Mouse (Mus musculus): ENCODE measurements around the gene Olfr1423. TPM values are rescaled to one million over a fixed set of nuclear protein-coding genes. Genes with fewer than 3 reads are reported as not detected.

The Olfr1423 gene
- polyA plus RNA-seq, 1 experiment from 2014 or later = not detected

DNA sequence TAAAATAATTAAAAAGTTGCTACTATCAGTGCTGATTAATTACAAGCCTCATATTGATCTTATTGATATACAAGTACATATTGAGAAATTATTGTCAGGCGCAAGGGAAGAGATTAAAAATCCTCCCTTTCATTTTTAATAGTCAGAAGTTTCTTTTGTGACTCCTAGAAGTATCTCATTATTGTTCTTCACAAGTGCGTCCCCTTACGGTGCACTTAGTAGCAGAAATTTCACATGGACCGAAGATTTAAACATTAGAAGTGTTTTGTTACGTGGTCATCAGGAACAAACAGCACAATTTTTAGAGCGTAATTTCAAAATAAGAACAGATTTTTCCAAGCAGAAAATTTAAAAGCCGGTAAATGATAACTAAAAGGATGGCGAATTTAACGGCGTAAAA lies 28.5 kb downstream of the Olfr1423 start:
- peaks cover 4% of the 10 kb centered on the region; the same call in 1 of the 2 replicates for H3K4me1 ChIP-seq (replicated peaks)
- no peaks in the 10 kb centered on the region for H3K36me3 ChIP-seq
- under 1% methylated on average over 10 of the region's 10 CpGs for WGBS
- peak overlapping the region; percentile 62 for H3K4me3 ChIP-seq (replicated peaks)
- H3K9me3 ChIP-seq = no peaks in the 10 kb centered on the region
- no peak overlapping the region for H3K27ac ChIP-seq
- peak overlapping the region; percentile 63 for H3K4me2 ChIP-seq (replicated peaks)
- no peak for ATAC-seq
- H3K9ac ChIP-seq (replicated peaks) = no peak overlapping the region; the same call in 1 of the 2 replicates
- no peaks in the 10 kb centered on the region for H3K27me3 ChIP-seq

GRCm38 (mm10) chr19:12011560-12012556 lies 29.3 kb downstream of the Olfr1423 start:
- peak overlapping the region; percentile 62 for H3K4me3 ChIP-seq (replicated peaks)
- H3K36me3 ChIP-seq = no peaks in the 10 kb centered on the region
- H3K4me2 ChIP-seq (replicated peaks) = peak overlapping the region; percentile 63
- ATAC-seq = peak; percentile 80
- no peaks in the 10 kb centered on the region for H3K27me3 ChIP-seq
- WGBS = under 1% methylated on average over 49 of the region's 49 CpGs
- no peaks in the 10 kb centered on the region for H3K9me3 ChIP-seq
- H3K9ac ChIP-seq (replicated peaks) = no peak overlapping the region
- peaks cover 12% of the 10 kb centered on the region for H3K4me1 ChIP-seq (replicated peaks)
- peak overlapping the region; percentile 75 for H3K27ac ChIP-seq

DNA sequence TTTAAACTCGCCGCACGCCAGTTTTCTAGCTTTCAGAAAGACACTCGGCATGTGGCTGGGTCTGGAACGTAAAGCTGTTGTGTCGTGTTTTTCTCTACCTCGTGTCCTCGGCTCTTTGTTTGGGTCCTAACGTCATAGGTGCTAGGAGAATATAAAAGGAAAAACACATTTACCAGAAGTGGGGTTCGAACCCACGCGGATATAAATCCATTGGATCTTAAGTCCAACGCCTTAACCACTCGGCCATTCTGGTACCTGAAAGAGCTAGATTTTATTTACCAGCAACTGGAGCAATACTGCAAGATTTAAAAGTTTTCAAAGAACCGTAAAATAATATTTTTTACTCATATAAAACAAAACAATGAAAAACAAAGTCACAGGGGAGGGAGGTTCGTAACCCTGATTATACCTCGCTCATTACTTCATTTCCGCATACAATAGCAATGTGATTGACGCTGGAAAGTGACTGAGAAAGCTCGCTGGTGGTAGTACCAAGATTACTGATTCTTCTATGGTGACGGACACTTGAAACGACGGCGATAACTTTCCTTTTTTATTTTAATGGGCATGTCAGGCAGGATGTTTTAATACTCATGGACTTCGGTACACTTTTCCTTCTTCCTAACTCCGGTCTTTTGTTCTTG lies 30.1 kb downstream of the Olfr1423 start:
- Histone ChIP-seq H3K27ac (peak overlapping the region; percentile 94), H3K4me2 (replicated peaks) (peak overlapping the region; percentile 63), H3K4me3 (replicated peaks) (peak overlapping the region; percentile 62), H3K36me3 (no peaks in the 10 kb centered on the region), H3K4me1 (replicated peaks) (peaks cover 20% of the 10 kb centered on the region), H3K9me3 (no peaks in the 10 kb centered on the region), H3K27me3 (no peaks in the 10 kb centered on the region), H3K9ac (replicated peaks) (peak overlapping the region; percentile 74)
- WGBS = under 1% methylated on average over 26 of the region's 26 CpGs
- ATAC-seq = peak; percentile 29

- H3K4me2 ChIP-seq (replicated peaks) = peak overlapping the region; percentile 63
- H3K27me3 ChIP-seq = no peaks in the 10 kb centered on the region
- H3K4me1 ChIP-seq (replicated peaks) = peaks cover 20% of the 10 kb centered on the region
- H3K36me3 ChIP-seq = no peaks in the 10 kb centered on the region
- H3K27ac ChIP-seq = peak overlapping the region; percentile 94
- peak overlapping the region; percentile 62 for H3K4me3 ChIP-seq (replicated peaks)
- peak; percentile 55 for ATAC-seq
- peak overlapping the region; percentile 74 for H3K9ac ChIP-seq (replicated peaks)
- H3K9me3 ChIP-seq = no peaks in the 10 kb centered on the region
- under 1% methylated on average over 24 of the region's 24 CpGs for WGBS
These were observed 30.8 kb downstream of the Olfr1423 start for GRCm38 (mm10) chr19:12010281-12010771.

GRCm38 (mm10) chr19:12009501-12010280 lies 31.4 kb downstream of the Olfr1423 start:
- no peaks in the 10 kb centered on the region for H3K9me3 ChIP-seq
- no peaks in the 10 kb centered on the region for H3K36me3 ChIP-seq
- peak; percentile 2; the same call in 1 of the 2 replicates for ATAC-seq

GRCm38 (mm10) chr19:12008410-12009380 lies 32.4 kb downstream of the Olfr1423 start:
- Histone ChIP-seq H3K4me3 (replicated peaks) (no peak overlapping the region; the same call in 1 of the 2 replicates), H3K9ac (replicated peaks) (no peak overlapping the region), H3K27ac (no peak overlapping the region), H3K9me3 (no peaks in the 10 kb centered on the region), H3K36me3 (no peaks in the 10 kb centered on the region), H3K4me2 (replicated peaks) (no peak overlapping the region), H3K4me1 (replicated peaks) (peaks cover 27% of the 10 kb centered on the region), H3K27me3 (no peaks in the 10 kb centered on the region)
- WGBS = 18% methylated on average over 17 of the region's 17 CpGs
- no peak for ATAC-seq

More at GRCm38 (mm10) chr19:12009501-12010280, 31.4 kb downstream of the Olfr1423 start:
- WGBS = under 1% methylated on average over 24 of the region's 24 CpGs
- peak overlapping the region; percentile 94 for H3K27ac ChIP-seq
- peak overlapping the region; percentile 74 for H3K9ac ChIP-seq (replicated peaks)
- no peaks in the 10 kb centered on the region for H3K27me3 ChIP-seq
- peak overlapping the region; percentile 62 for H3K4me3 ChIP-seq (replicated peaks)
- peaks cover 23% of the 10 kb centered on the region for H3K4me1 ChIP-seq (replicated peaks)
- peak overlapping the region; percentile 63 for H3K4me2 ChIP-seq (replicated peaks)

GRCm38 (mm10) chr19:12007105-12007931 lies 33.8 kb downstream of the Olfr1423 start:
- Histone ChIP-seq H3K9me3 (no peaks in the 10 kb centered on the region), H3K4me1 (replicated peaks) (peaks cover 23% of the 10 kb centered on the region), H3K4me2 (replicated peaks) (peak overlapping the region; percentile 67), H3K36me3 (no peaks in the 10 kb centered on the region), H3K9ac (replicated peaks) (no peak overlapping the region), H3K27ac (no peak overlapping the region; the same call in 1 of the 2 replicates), H3K4me3 (replicated peaks) (peak overlapping the region; percentile 59), H3K27me3 (no peaks in the 10 kb centered on the region)
- ATAC-seq = no peak
- WGBS = 8% methylated on average over 17 of the region's 17 CpGs

GRCm38 (mm10) chr19:12006361-12006947 lies 34.7 kb downstream of the Olfr1423 start:
- ATAC-seq = peak; percentile 0; the same call in 1 of the 2 replicates
- Histone ChIP-seq H3K27ac (peak overlapping the region; percentile 44; the same call in 1 of the 2 replicates), H3K9me3 (no peaks in the 10 kb centered on the region), H3K4me1 (replicated peaks) (peaks cover 23% of the 10 kb centered on the region), H3K27me3 (no peaks in the 10 kb centered on the region), H3K4me2 (replicated peaks) (peak overlapping the region; percentile 67), H3K9ac (replicated peaks) (peak overlapping the region; percentile 63), H3K4me3 (replicated peaks) (peak overlapping the region; percentile 59), H3K36me3 (no peaks in the 10 kb centered on the region)
- 2% methylated on average over 17 of the region's 17 CpGs for WGBS

DNA sequence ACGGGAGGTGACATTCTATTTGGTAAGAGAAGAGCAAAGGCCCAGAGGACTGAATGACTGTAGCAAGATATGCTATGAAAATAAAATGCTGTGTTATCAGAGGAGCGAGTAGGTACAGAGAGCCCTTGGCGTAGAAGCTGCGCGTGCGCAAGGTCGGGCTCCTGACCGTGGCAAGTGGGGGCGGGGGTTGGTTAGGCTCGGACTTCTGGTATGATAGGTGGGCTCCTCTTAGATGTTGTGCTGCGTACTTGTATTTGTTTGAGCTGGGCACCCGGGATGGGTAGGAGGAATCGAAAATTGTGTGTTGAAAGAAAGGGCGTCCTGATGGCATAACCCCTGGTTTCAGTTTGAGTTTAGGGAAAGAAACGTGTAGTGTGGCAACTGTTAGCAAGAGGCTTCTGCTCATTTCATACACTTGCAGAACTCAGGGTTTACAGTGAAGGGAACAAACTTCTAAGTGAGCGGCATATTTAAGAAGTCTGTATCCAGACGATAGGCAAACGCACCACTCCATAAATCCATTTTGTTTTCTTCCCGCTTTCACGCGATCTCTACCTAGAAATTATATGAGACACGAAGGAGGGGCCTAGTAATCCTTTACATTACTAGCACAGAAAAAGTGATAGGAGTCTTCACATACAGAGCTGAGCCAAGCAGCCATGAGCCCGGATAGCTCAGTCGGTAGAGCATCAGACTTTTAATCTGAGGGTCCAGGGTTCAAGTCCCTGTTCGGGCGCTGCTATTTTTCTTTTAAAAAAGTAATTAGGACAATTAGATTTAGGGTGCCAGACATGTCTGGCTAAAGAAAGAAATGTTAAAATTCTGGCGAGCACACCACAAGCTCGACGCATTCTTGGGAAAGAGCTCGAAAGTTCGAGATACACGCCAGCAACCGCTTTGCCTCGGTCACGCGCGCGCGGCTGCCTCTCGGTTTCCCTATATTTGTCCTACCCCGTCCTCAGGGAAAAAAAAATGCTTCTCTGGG lies 35.4 kb downstream of the Olfr1423 start:
- Histone ChIP-seq H3K9me3 (no peaks in the 10 kb centered on the region), H3K27ac (peak overlapping the region; percentile 62), H3K36me3 (no peaks in the 10 kb centered on the region), H3K4me2 (replicated peaks) (peak overlapping the region; percentile 67), H3K9ac (replicated peaks) (peak overlapping the region; percentile 63), H3K4me3 (replicated peaks) (peak overlapping the region; percentile 59), H3K27me3 (no peaks in the 10 kb centered on the region), H3K4me1 (replicated peaks) (peaks cover 23% of the 10 kb centered on the region)
- ATAC-seq = peak; percentile 83
- WGBS = under 1% methylated on average over 41 of the region's 41 CpGs
